Mouse (Mus musculus): ENCODE data around the gene Mgat4b. TPM values are rescaled to one million over a fixed set of nuclear protein-coding genes. Genes with fewer than 3 reads are reported as not detected.

Gene Mgat4b
- polyA plus RNA-seq, 1 experiment from 2014 or later = 7.3 TPM

DNA sequence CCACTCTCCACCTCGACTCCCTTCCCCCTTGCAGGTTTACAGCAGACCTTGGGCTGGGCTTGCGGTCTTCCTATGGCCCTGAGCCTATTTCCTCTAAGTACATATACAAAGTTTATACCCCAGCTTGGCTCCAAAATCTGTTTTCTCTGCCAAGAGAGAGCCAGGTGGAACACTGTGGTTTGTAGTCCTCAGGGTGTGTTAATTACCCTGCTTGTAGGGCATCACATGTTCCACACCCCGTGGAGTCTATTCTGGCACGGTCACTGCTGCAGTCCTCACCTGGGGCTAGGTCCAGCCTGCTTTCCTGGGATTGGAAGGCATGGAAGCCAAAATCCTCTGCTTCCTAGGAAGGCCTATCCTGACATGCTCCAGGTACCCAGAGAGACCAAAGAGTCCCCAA, 17.0 kb downstream of the Mgat4b start:
- no peak overlapping the region for H3K4me3 ChIP-seq (ENCODE audit: low read length)
- no peak for ATAC-seq (ENCODE audit: low read depth)
- 0 out of 2 replicates have a peak overlapping the region, but pooled peaks have one; percentile 14 for H3K9ac ChIP-seq (ENCODE audit: low read length)
- 84% methylated on average over 4 of the region's 4 CpGs for WGBS
- no peak overlapping the region for H3K4me2 ChIP-seq (ENCODE audit: low read depth, low read length)
- peaks cover 34% of the 10 kb centered on the region for H3K4me1 ChIP-seq (replicated peaks; ENCODE audit: control insufficient read depth, insufficient read depth, low read length)
- H3K27me3 ChIP-seq (ENCODE audit: control insufficient read depth, insufficient read depth, low read depth, low read length) = no peaks in the 10 kb centered on the region
- H3K9me3 ChIP-seq (ENCODE audit: control insufficient read depth, low read length) = no peaks in the 10 kb centered on the region
- peaks cover 11% of the 10 kb centered on the region; the same call in 1 of the 2 replicates for H3K36me3 ChIP-seq (ENCODE audit: control insufficient read depth, insufficient read depth, low read length)
- no peak overlapping the region for H3K27ac ChIP-seq (ENCODE audit: low read length)

DNA sequence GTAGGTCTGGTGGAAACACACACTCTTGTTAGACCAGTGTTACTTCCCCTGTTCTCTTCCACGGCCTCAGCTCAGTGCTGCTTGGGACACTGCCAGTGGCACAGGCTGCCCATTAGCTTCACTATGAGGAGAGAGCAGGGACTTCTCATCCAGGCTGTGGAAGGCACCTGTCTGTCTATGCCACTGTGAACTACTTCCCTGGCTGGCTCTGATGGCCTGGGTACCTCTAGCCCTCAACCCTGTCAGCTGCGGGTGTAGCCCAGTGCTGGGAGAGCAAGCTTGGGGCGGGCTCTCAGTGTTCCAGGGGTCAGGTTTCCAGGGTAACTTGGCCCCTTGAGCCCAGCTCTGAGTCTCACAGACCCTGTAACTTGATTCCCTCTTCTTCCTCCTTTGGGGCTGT, 18.1 kb downstream of the Mgat4b start:
- 31% methylated on average over 3 of the region's 3 CpGs for WGBS

DNA sequence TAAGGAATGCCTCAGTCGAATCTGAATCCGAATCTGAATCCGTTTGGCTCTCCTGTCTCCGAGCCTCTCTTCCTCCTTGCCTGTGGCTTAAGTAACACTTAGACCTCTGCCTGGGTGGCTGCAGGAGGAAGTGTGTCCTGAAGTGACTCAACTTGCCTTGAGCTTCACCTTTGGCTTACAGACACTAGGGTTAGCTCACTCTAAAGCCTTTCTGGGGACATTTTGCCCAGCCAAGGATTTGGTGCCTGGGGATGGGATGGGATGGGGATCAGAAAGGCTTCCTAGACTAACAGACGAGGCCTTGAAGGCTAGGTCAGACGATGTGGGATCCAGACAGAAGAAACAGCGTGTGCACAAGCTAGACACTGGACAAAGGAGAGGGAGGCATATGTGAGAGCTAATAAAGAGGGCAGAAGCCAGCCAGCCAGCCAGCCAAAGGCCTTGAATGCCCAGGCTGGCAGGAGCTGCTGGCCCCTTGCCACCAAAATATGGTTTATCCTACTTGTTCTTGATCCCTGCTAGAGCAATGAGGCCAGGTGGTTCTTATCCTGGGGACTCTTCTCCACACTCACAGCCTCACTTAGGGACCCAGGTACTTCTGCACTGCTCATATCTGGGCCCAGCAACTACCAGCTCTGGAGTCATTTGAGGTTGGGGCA, 18.7 kb downstream of the Mgat4b start:
- Histone ChIP-seq H3K27me3 (ENCODE audit: control insufficient read depth, insufficient read depth, low read depth, low read length) (no peaks in the 10 kb centered on the region), H3K4me2 (ENCODE audit: low read depth, low read length) (no peak overlapping the region), H3K4me3 (ENCODE audit: low read length) (no peak overlapping the region), H3K9ac (ENCODE audit: low read length) (no peak overlapping the region), H3K27ac (ENCODE audit: low read length) (no peak overlapping the region), H3K36me3 (ENCODE audit: control insufficient read depth, insufficient read depth, low read length) (peaks cover 19% of the 10 kb centered on the region), H3K4me1 (replicated peaks; ENCODE audit: control insufficient read depth, insufficient read depth, low read length) (peaks cover 29% of the 10 kb centered on the region), H3K9me3 (ENCODE audit: control insufficient read depth, low read length) (no peaks in the 10 kb centered on the region)
- ATAC-seq (ENCODE audit: low read depth) = no peak
- 54% methylated on average over 7 of the region's 7 CpGs for WGBS

More for the DNA sequence above, 18.1 kb downstream of the Mgat4b start:
- Histone ChIP-seq H3K9me3 (ENCODE audit: control insufficient read depth, low read length) (no peaks in the 10 kb centered on the region), H3K4me2 (ENCODE audit: low read depth, low read length) (no peak overlapping the region), H3K36me3 (ENCODE audit: control insufficient read depth, insufficient read depth, low read length) (peaks cover 18% of the 10 kb centered on the region), H3K27ac (ENCODE audit: low read length) (no peak overlapping the region), H3K4me3 (ENCODE audit: low read length) (no peak overlapping the region), H3K27me3 (ENCODE audit: control insufficient read depth, insufficient read depth, low read depth, low read length) (no peaks in the 10 kb centered on the region), H3K4me1 (replicated peaks; ENCODE audit: control insufficient read depth, insufficient read depth, low read length) (peaks cover 33% of the 10 kb centered on the region), H3K9ac (ENCODE audit: low read length) (peak overlapping the region; percentile 24; the same call in 1 of the 2 replicates)
- no peak for ATAC-seq (ENCODE audit: low read depth)

DNA sequence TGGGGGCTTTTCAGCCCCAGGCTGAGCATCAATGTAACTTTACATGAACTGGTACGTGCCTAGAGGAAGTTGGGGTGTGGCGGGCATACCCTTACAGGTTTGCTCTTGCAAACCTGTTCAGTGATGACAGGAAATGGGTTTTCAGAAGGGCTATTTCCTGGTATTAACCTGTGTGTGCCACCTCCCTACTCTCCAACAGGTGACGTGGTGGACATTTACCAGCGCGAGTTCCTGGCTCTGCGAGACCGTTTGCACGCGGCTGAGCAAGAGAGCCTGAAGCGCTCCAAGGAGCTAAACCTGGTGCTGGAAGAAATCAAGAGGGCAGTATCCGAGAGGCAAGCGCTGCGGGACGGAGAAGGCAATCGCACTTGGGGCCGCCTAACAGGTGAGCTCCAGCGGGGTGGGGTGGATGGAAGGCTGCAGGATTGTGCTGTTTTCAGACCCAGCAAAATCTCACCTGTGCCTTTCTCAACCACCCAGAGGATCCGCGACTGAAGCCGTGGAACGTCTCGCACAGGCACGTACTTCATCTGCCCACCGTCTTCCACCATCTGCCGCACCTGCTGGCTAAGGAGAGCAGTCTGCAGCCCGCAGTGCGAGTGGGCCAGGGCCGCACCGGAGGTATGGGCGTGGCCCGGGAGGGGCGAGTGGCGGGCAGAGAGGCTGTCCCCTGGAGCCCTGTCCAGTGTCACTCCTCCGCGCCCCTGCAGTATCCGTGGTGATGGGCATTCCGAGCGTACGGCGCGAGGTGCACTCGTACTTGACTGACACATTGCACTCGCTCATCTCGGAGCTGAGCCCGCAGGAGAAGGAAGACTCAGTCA, 20.0 kb downstream of the Mgat4b start:
- Histone ChIP-seq H3K9ac (ENCODE audit: low read length) (peak overlapping the region; percentile 35; the same call in 1 of the 2 replicates), H3K27me3 (ENCODE audit: control insufficient read depth, insufficient read depth, low read depth, low read length) (no peaks in the 10 kb centered on the region), H3K4me2 (ENCODE audit: low read depth, low read length) (peak overlapping the region; percentile 48), H3K27ac (ENCODE audit: low read length) (no peak overlapping the region), H3K4me1 (replicated peaks; ENCODE audit: control insufficient read depth, insufficient read depth, low read length) (peaks cover 29% of the 10 kb centered on the region), H3K36me3 (ENCODE audit: control insufficient read depth, insufficient read depth, low read length) (peaks cover 24% of the 10 kb centered on the region), H3K9me3 (ENCODE audit: control insufficient read depth, low read length) (no peaks in the 10 kb centered on the region), H3K4me3 (ENCODE audit: low read length) (peak overlapping the region; percentile 30)
- 34% methylated on average over 45 of the region's 45 CpGs for WGBS
- peak; percentile 22; the same call in 1 of the 2 replicates for ATAC-seq (ENCODE audit: low read depth)

DNA sequence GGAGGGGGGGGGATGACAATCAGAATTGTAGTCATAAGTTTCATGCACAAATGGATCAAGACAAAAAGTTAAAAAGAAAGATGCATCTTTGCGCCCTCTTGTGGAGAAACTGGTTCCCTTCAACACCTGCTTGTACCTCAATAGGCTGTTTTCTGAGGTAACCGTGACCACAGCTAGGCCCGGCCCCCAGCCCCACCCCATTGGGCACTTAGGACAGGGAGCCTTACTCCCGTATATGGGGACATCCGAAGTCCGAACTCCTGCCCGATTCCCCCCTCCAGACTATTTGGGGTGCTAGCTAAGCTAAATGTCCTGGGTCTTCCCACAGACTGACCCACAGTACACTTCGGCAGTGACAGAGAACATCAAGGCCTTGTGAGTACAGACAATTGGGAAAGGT, 20.7 kb downstream of the Mgat4b start:
- peak overlapping the region; percentile 30; the same call in 1 of the 2 replicates for H3K4me3 ChIP-seq (ENCODE audit: low read length)

DNA sequence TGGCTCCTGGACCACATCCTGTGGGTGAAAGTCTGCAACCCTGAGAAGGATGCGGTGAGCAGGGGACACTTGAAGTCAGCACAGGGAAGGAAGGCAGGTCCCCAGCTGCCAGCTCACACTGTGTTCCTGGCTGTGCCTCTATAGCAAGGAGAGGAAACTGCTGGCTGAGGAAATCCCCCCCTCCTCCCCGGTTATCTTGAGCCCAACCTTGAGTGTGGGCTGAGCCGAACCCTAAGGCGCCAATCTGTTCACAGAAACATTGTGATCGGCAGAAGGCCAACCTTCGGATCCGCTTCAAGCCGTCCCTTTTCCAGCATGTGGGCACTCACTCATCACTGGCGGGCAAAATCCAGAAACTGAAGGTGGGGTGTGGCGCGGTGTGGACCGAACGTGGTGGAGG, 22.3 kb downstream of the Mgat4b start:
- Histone ChIP-seq H3K9ac (ENCODE audit: low read length) (no peak overlapping the region), H3K27me3 (ENCODE audit: control insufficient read depth, insufficient read depth, low read depth, low read length) (peaks cover 4% of the 10 kb centered on the region; the same call in 1 of the 2 replicates), H3K36me3 (ENCODE audit: control insufficient read depth, insufficient read depth, low read length) (peaks cover 24% of the 10 kb centered on the region), H3K9me3 (ENCODE audit: control insufficient read depth, low read length) (no peaks in the 10 kb centered on the region), H3K4me2 (ENCODE audit: low read depth, low read length) (no peak overlapping the region), H3K4me1 (replicated peaks; ENCODE audit: control insufficient read depth, insufficient read depth, low read length) (peaks cover 24% of the 10 kb centered on the region), H3K4me3 (ENCODE audit: low read length) (no peak overlapping the region), H3K27ac (ENCODE audit: low read length) (no peak overlapping the region)
- 92% methylated on average over 13 of the region's 13 CpGs for WGBS
- ATAC-seq (ENCODE audit: low read depth) = no peak

More for the DNA sequence above, 20.7 kb downstream of the Mgat4b start:
- Histone ChIP-seq H3K36me3 (ENCODE audit: control insufficient read depth, insufficient read depth, low read length) (peaks cover 24% of the 10 kb centered on the region), H3K27me3 (ENCODE audit: control insufficient read depth, insufficient read depth, low read depth, low read length) (no peaks in the 10 kb centered on the region), H3K4me2 (ENCODE audit: low read depth, low read length) (peak overlapping the region; percentile 48), H3K27ac (ENCODE audit: low read length) (no peak overlapping the region), H3K4me1 (replicated peaks; ENCODE audit: control insufficient read depth, insufficient read depth, low read length) (peaks cover 30% of the 10 kb centered on the region), H3K9ac (ENCODE audit: low read length) (no peak overlapping the region), H3K9me3 (ENCODE audit: control insufficient read depth, low read length) (no peaks in the 10 kb centered on the region)
- 20% methylated on average over 8 of the region's 8 CpGs for WGBS
- no peak for ATAC-seq (ENCODE audit: low read depth)

DNA sequence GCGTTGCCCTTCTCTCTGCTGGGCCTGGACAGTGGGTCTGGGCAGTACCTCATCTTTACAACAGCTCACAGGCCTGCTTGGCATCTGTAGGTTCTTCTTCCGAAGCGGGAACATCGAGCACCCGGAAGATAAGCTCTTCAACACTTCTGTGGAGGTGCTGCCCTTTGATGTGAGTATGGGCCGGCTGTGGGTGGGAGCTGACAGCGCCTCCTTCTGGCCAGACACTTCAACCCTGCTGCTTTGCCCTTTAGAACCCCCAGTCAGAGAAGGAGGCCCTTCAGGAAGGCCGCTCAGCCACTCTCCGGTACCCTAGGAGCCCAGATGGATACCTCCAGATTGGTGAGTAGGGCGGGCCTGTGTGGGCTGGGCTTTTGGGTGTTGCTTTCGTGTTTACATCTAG, 23.3 kb downstream of the Mgat4b start:
- peaks cover 4% of the 10 kb centered on the region; the same call in 1 of the 2 replicates for H3K27me3 ChIP-seq (ENCODE audit: control insufficient read depth, insufficient read depth, low read depth, low read length)

DNA sequence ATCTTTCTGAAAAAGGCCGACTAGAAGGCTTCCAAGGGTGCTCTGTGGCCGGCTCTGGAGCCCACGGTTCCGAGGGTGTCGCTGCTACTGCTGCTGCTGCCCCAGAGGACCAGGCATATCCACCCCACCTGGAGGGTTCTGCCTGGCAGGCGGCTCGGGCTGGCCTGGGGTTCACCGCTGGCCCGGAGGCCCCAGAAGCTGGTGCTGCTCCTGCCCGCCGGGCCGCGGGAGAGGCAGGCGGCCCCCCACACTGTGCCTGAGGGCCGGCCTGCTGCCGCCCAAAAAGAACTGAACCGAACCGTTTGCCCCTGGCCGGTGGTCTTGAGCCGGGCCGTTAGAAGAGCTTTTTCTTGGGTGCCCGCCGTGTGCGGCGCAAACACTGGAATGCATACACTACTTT, 23.9 kb downstream of the Mgat4b start:
- ATAC-seq (ENCODE audit: low read depth) = no peak
- no peak overlapping the region for H3K4me2 ChIP-seq (ENCODE audit: low read depth, low read length)
- H3K9ac ChIP-seq (ENCODE audit: low read length) = no peak overlapping the region
- no peaks in the 10 kb centered on the region for H3K9me3 ChIP-seq (ENCODE audit: control insufficient read depth, low read length)
- WGBS = 90% methylated on average over 25 of the region's 25 CpGs
- peaks cover 18% of the 10 kb centered on the region for H3K4me1 ChIP-seq (replicated peaks; ENCODE audit: control insufficient read depth, insufficient read depth, low read length)
- H3K27ac ChIP-seq (ENCODE audit: low read length) = no peak overlapping the region
- H3K27me3 ChIP-seq (ENCODE audit: control insufficient read depth, insufficient read depth, low read depth, low read length) = peaks cover 4% of the 10 kb centered on the region; the same call in 1 of the 2 replicates
- H3K4me3 ChIP-seq (ENCODE audit: low read length) = no peak overlapping the region
- H3K36me3 ChIP-seq (ENCODE audit: control insufficient read depth, insufficient read depth, low read length) = peaks cover 24% of the 10 kb centered on the region

More for the DNA sequence above, 23.3 kb downstream of the Mgat4b start:
- Histone ChIP-seq H3K4me3 (ENCODE audit: low read length) (no peak overlapping the region), H3K27ac (ENCODE audit: low read length) (no peak overlapping the region), H3K4me2 (ENCODE audit: low read depth, low read length) (no peak overlapping the region), H3K9ac (ENCODE audit: low read length) (no peak overlapping the region), H3K4me1 (replicated peaks; ENCODE audit: control insufficient read depth, insufficient read depth, low read length) (peaks cover 21% of the 10 kb centered on the region), H3K9me3 (ENCODE audit: control insufficient read depth, low read length) (no peaks in the 10 kb centered on the region), H3K36me3 (ENCODE audit: control insufficient read depth, insufficient read depth, low read length) (peaks cover 24% of the 10 kb centered on the region)
- WGBS = 83% methylated on average over 11 of the region's 11 CpGs
- ATAC-seq (ENCODE audit: low read depth) = no peak

DNA sequence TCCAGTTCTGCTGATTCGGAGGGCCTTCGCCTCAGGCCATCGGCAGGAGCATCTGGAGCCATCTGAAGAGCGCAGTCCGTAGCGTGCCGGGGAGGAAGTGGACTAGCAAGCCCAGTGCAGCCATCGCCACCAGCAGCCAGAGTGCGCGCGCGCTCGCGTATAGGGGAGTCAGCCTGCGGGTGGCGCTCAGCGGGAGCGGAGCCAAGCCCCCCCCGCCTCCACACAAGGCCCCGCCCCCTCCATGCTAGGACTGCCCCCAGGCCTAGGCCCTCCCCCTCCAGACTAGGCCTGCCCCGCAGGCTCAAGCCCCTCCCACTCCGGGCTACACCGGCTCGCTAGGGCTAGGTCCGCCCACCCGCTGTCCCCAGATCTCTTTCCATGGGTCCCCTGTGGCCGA, 25.8 kb downstream of the Mgat4b start:
- H3K4me3 ChIP-seq (ENCODE audit: low read length) = peak overlapping the region; percentile 68
- no peak overlapping the region for H3K27ac ChIP-seq (ENCODE audit: low read length)
- peak; percentile 96 for ATAC-seq (ENCODE audit: low read depth)
- H3K4me2 ChIP-seq (ENCODE audit: low read depth, low read length) = peak overlapping the region; percentile 97
- H3K27me3 ChIP-seq (ENCODE audit: control insufficient read depth, insufficient read depth, low read depth, low read length) = peaks cover 4% of the 10 kb centered on the region; the same call in 1 of the 2 replicates
- H3K9ac ChIP-seq (ENCODE audit: low read length) = peak overlapping the region; percentile 68
- no peaks in the 10 kb centered on the region for H3K9me3 ChIP-seq (ENCODE audit: control insufficient read depth, low read length)
- 1% methylated on average over 20 of the region's 27 CpGs for WGBS
- H3K36me3 ChIP-seq (ENCODE audit: control insufficient read depth, insufficient read depth, low read length) = peaks cover 24% of the 10 kb centered on the region
- H3K4me1 ChIP-seq (replicated peaks; ENCODE audit: control insufficient read depth, insufficient read depth, low read length) = peaks cover 10% of the 10 kb centered on the region

Data from lung, embryonic 16.5 days (tissue).